Mouse (Mus musculus) ovary, postnatal 10 days (tissue): ENCODE data around the gene Olfr152.

Experiments
- DNase-seq: peaks from one replicate; pipeline ENCODE4 v3.0.0; 2022; ENCODE audit warnings: low spot score

Olfr152 gene

GRCm38 (mm10) chr2:87779183-87779582, at the start of gene Olfr152:
Olfr152 (plus strand) TSS chr2:87779483.
- no peak for DNase-seq

GRCm38 (mm10) chr2:87739878-87740277, 39.4 kb upstream of the Olfr152 start, which contains the start of gene Olfr1138:
Olfr1138 (minus strand) TSS chr2:87739978.
- DNase-seq, result no peak

GRCm38 (mm10) chr2:87743452-87743851, 35.8 kb upstream of the Olfr152 start, which contains the start of gene Olfr1140:
Olfr1140 (plus strand) TSS chr2:87743752.
- no peak for DNase-seq

- DNase-seq, result no peak
Observed at GRCm38 (mm10) chr2:87753891-87754290, 25.4 kb upstream of the Olfr152 start, which contains the start of gene Olfr1141. Olfr1141 (minus strand) TSS chr2:87753991.

- DNase-seq, result no peak
Observed at GRCm38 (mm10) chr2:87776143-87776542, 3.1 kb upstream of the Olfr152 start.

- DNase-seq, result no peak
Observed at GRCm38 (mm10) chr2:87800292-87800691, 21.0 kb downstream of the Olfr152 start, which contains the start of gene Olfr1143. Olfr1143 (plus strand) TSS chr2:87800592.

- no peak for DNase-seq
Observed at GRCm38 (mm10) chr2:87809522-87809921, 30.2 kb downstream of the Olfr152 start, which contains the start of gene Olfr1145. Olfr1145 (plus strand) TSS chr2:87809822.

GRCm38 (mm10) chr2:87830233-87830632, 51.0 kb downstream of the Olfr152 start, which contains the start of gene Olfr1148:
Olfr1148 (plus strand) TSS chr2:87830533.
- no peak for DNase-seq
